Mouse (Mus musculus): Measurements from ENCODE around the gene Trub2. TPM values are rescaled to one million over a fixed set of nuclear protein-coding genes. Genes with fewer than 3 reads are reported as not detected.
A peak's percentile ranks its signal among the peaks of the same experiment; 100 is the strongest.

Trub2 gene
- polyA plus RNA-seq, 1 experiment from 2014 or later: 49.4 TPM

GRCm38 (mm10) chr2:29716143-29716542 is 72.2 kb downstream of the Trub2 start:
- Histone ChIP-seq H3K4me1 (peaks cover 22% of the 10 kb centered on the region), H3K9ac (peak overlapping the region; percentile 52), H3K9me3 (no peaks in the 10 kb centered on the region), H3K27me3 (no peaks in the 10 kb centered on the region), H3K27ac (peak overlapping the region; percentile 91), H3K4me2 (peak overlapping the region; percentile 21; the same call in 1 of the 2 replicates), H3K36me3 (peaks cover 67% of the 10 kb centered on the region), H3K4me3 (no peak overlapping the region)
- peak; percentile 56 for ATAC-seq (ENCODE audit: insufficient number of reproducible peaks, insufficient read depth, low FRiP score, low TSS enrichment, low read depth)
- WGBS: 36% methylated on average over 7 of the region's 7 CpGs

GRCm38 (mm10) chr2:29714127-29714526 is 74.2 kb downstream of the Trub2 start:
- 96% methylated on average over 5 of the region's 5 CpGs for WGBS

GRCm38 (mm10) chr2:29713501-29713900 is 74.8 kb downstream of the Trub2 start:
- Histone ChIP-seq H3K4me3 (no peak overlapping the region), H3K4me2 (no peak overlapping the region), H3K9ac (no peak overlapping the region), H3K4me1 (peaks cover 22% of the 10 kb centered on the region), H3K36me3 (peaks cover 52% of the 10 kb centered on the region), H3K27ac (no peak overlapping the region), H3K9me3 (no peaks in the 10 kb centered on the region), H3K27me3 (no peaks in the 10 kb centered on the region)
- no peak for ATAC-seq (ENCODE audit: insufficient number of reproducible peaks, insufficient read depth, low FRiP score, low TSS enrichment, low read depth)
- 68% methylated on average over 2 of the region's 2 CpGs for WGBS

More at GRCm38 (mm10) chr2:29714127-29714526, 74.2 kb downstream of the Trub2 start:
- ATAC-seq (ENCODE audit: insufficient number of reproducible peaks, insufficient read depth, low FRiP score, low TSS enrichment, low read depth): no peak
- Histone ChIP-seq H3K4me2 (no peak overlapping the region), H3K9ac (no peak overlapping the region), H3K27me3 (no peaks in the 10 kb centered on the region), H3K4me3 (no peak overlapping the region), H3K4me1 (peaks cover 22% of the 10 kb centered on the region), H3K9me3 (no peaks in the 10 kb centered on the region), H3K36me3 (peaks cover 55% of the 10 kb centered on the region), H3K27ac (no peak overlapping the region)

GRCm38 (mm10) chr2:29711877-29712276 is 76.4 kb downstream of the Trub2 start:
- no peak overlapping the region for H3K9ac ChIP-seq
- H3K4me1 ChIP-seq: peaks cover 17% of the 10 kb centered on the region
- 84% methylated on average over 5 of the region's 5 CpGs for WGBS
- no peaks in the 10 kb centered on the region for H3K27me3 ChIP-seq
- no peak overlapping the region for H3K4me2 ChIP-seq
- H3K36me3 ChIP-seq: peaks cover 60% of the 10 kb centered on the region
- no peak overlapping the region for H3K4me3 ChIP-seq
- H3K9me3 ChIP-seq: no peaks in the 10 kb centered on the region
- no peak overlapping the region for H3K27ac ChIP-seq
- no peak for ATAC-seq (ENCODE audit: insufficient number of reproducible peaks, insufficient read depth, low FRiP score, low TSS enrichment, low read depth)

Other genes with a start within 250 kb of the Trub2 start
- gene Rapgef1, start 168.8 kb downstream of the Trub2 start, polyA plus RNA-seq (2015; fragmentation: Nextera tagmentation; extraction: Ambion mirVana): 14.4 and 15.0 TPM in 2 replicates
- not detected in 2 replicates for gene Gm13420, start 36.8 kb downstream of the Trub2 start, polyA plus RNA-seq (2015; fragmentation: Nextera tagmentation; extraction: Ambion mirVana)
- gene Gm13547, start 29.2 kb downstream of the Trub2 start, polyA plus RNA-seq (2015; fragmentation: Nextera tagmentation; extraction: Ambion mirVana): 0.81 TPM in 1 of 2 replicates, not detected in the other
- 31.1 and 31.7 TPM in 2 replicates for gene Coq4, start 1.0 kb downstream of the Trub2 start, polyA plus RNA-seq (2015; fragmentation: Nextera tagmentation; extraction: Ambion mirVana)
- 16.7 and 17.0 TPM in 2 replicates for gene Slc27a4, start 14.1 kb upstream of the Trub2 start, polyA plus RNA-seq (2015; fragmentation: Nextera tagmentation; extraction: Ambion mirVana)
- gene Urm1, start 31.6 kb upstream of the Trub2 start, polyA plus RNA-seq (2015; fragmentation: Nextera tagmentation; extraction: Ambion mirVana): 23.4 and 26.3 TPM in 2 replicates
- 29.6 and 29.7 TPM in 2 replicates for gene Cercam, start 80.7 kb upstream of the Trub2 start, polyA plus RNA-seq (2015; fragmentation: Nextera tagmentation; extraction: Ambion mirVana)
- gene Odf2, start 100.7 kb upstream of the Trub2 start, polyA plus RNA-seq (2015; fragmentation: Nextera tagmentation; extraction: Ambion mirVana): 79.8 and 85.3 TPM in 2 replicates
- 70.1 and 76.8 TPM in 2 replicates for gene Gle1, start 146.9 kb upstream of the Trub2 start, polyA plus RNA-seq (2015; fragmentation: Nextera tagmentation; extraction: Ambion mirVana)
- gene Sptan1, start 177.1 kb upstream of the Trub2 start, polyA plus RNA-seq (2015; fragmentation: Nextera tagmentation; extraction: Ambion mirVana): 74.3 and 78.3 TPM in 2 replicates

Data from embryonic facial prominence, embryonic 13.5 days (tissue).